Mouse (Mus musculus): ENCODE measurements around the gene Epdr1. TPM values are rescaled to one million over a fixed set of nuclear protein-coding genes. Genes with fewer than 3 reads are reported as not detected.
"Not testable (repeated sequence)": the region's sequence is repeated elsewhere in the genome, so short reads cannot be mapped to it uniquely, and the experiment has no call there.

Epdr1 gene
- polyA plus RNA-seq, 2 experiments from 2014 or later, result 0.54 TPM; not detected in 1

DNA sequence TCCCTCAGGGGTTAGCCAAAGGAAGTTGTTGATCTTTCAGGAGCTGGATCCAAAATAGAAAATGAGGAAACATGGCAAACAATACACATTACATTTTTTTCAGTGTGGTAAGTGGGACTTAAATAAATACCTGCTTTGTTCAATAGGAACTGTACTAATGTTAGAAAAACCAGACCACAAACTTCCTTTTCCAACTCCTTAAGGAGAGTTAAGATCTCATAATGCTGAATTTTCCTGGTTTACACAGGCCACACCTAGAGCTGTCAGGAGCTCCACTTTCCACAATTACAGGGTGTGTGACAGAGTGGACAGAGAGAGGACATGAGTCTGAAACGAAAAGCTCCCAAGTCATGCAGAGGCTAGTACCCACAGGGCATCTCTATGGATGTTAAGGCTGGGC, 16.0 kb downstream of the Epdr1 start:
- no peak for ATAC-seq

DNA sequence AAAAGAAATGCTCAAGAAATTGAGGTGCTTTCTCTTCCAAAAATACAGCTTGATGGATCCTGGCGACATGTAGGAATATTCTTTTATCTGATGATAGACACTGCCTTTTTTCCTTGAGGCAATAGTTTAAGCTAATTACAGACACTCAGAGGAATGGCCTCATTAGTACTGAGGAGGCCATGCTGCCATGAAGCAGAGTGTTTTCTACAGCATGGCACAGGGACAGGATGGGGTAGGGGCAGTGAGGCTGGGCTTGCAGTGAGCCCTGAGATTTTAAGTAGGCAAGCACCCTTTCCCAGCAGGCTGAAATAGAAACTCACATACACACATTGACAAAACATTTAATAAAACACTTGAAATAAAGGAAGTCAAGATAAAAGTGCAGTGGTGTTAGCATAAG, 17.2 kb downstream of the Epdr1 start:
- no peak for ATAC-seq

DNA sequence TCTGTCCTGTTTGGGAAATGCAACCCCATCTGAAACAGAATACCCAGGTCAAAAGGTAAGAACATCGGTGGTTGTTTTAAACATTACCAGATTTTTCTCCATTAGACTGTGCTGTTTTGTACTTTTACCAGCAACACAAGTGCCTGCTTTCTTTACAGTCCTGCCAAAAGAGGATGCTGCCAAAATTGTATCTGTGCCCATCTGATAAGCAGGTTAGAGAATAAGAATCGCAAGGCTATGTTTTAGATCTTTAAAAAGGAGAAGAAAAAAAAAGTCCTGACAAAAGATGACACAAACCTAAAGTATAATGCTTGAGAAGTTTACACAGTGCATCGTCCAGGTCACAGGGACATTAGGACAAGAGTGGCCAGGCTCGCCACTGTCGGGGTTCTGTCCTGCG, 20.5 kb downstream of the Epdr1 start:
- ATAC-seq, result no peak

DNA sequence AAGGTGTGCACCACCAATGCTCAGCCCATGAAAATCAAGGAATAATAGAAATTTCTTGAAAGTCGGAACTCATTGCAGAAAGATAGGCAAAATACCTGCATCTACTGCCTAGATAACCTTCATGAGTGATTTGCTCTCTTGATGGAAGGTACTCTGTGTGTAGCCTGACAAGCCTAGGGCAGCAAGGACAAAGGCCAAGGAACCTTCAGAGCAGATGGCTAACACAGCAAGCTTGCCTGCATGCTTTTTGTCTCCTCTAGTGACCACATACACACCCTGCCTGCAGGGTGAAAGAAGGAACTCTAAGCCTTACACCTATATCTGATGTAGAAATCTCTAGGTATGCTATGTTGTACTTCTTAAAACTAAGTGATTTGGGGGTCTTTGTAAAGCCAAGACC, 24.6 kb downstream of the Epdr1 start:
- no peak for ATAC-seq

- ATAC-seq, result no peak
Observed at GRCm38 (mm10) chr13:19590996-19591759, 28.5 kb downstream of the Epdr1 start.

DNA sequence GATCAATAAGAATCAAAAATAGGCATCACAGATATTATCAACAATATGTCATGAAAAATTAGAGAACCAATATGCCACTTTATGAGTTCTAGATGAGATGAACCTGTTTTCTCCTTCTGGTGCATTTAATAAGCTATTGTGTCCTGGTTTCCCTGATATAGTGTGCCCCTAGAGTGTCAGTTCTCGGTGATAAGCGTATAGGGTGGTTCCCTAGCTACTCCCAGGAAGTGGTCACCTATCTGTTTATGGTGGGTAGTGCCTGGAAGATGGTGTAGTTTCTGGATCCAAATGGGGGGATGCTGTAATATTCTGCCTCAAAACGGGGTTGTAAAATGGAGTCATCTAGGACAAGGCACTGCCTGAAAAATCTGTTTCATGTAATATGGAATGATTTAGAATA, 43.8 kb downstream of the Epdr1 start:
- ATAC-seq, result no peak

- ATAC-seq, result not testable (repeated sequence)
Observed at GRCm38 (mm10) chr13:19574723-19575122, 45.0 kb downstream of the Epdr1 start.

DNA sequence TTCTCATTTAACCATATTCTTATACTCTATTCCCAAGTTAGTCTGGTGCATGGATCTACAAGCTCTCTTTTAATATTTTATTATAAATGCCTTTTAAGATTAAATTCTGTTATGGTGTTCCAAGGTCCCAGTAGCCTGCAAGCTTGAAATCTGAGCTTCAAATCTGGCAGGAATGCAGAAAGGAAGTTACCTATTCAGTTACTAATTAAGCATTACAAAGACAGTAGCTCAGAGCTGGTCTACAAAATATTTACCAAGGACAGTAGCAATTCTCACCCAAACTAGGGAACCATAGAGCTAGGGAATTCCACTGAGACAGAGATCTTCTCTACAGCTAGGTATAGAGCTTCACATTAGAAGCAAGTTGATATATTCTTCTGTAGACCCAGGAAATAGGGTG, 49.6 kb downstream of the Epdr1 start:
- not testable (repeated sequence) for ATAC-seq

DNA sequence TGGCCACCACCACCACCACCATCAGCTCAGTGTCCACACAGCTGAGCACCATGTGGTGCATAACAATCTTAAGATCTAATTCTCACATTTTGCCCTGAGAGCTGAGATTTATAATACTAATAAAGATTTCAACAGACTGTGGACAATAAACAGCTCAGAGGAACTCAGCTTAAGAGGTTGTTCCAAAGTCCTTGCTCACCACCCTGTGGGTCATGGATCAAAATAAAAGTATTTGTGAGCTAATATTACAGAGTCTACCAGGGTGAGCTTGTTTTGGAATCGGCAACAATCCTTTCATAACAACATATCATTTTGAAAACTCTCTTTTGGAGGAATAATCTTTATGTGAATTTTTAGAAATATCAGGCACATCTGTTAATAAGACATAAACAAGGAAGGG, 57.2 kb downstream of the Epdr1 start:
- ATAC-seq, result no peak

DNA sequence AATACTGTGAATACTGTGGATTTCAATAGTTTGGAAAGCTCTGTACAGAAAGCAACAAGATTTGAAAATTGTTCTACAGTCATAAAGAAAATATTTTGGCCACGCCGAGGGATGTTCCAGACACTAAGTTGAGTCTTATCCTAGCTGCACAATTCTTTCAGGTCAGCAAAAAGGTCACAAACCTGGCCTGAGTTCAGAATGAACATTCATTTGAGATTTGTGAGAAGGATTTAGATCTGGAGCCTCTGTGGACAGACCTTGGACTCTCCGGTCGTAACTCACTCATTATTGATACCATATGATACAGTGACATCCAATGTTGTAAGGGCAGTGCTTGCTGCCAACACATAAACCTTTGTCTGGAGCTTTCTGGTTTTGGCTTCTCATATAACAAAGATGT, 64.3 kb downstream of the Epdr1 start:
- no peak for ATAC-seq

Other genes with a start within 250 kb of the Epdr1 start
- gene Stard3nl, start 224.1 kb downstream of the Epdr1 start, polyA plus RNA-seq (2017; shearing (Covaris generic)), result 10 to 100 TPM; 59.4 to 61.0 TPM
- gene Sfrp4, start 3.2 kb upstream of the Epdr1 start, polyA plus RNA-seq (2017; shearing (Covaris generic)), result not detected
- gene Nme8, start 77.9 kb upstream of the Epdr1 start, polyA plus RNA-seq (2017; shearing (Covaris generic)), result not detected
- gene Gpr141, start 204.3 kb upstream of the Epdr1 start, polyA plus RNA-seq (2017; shearing (Covaris generic)), result not detected